Mouse (Mus musculus): ENCODE data around the gene Uck2.

DNA sequence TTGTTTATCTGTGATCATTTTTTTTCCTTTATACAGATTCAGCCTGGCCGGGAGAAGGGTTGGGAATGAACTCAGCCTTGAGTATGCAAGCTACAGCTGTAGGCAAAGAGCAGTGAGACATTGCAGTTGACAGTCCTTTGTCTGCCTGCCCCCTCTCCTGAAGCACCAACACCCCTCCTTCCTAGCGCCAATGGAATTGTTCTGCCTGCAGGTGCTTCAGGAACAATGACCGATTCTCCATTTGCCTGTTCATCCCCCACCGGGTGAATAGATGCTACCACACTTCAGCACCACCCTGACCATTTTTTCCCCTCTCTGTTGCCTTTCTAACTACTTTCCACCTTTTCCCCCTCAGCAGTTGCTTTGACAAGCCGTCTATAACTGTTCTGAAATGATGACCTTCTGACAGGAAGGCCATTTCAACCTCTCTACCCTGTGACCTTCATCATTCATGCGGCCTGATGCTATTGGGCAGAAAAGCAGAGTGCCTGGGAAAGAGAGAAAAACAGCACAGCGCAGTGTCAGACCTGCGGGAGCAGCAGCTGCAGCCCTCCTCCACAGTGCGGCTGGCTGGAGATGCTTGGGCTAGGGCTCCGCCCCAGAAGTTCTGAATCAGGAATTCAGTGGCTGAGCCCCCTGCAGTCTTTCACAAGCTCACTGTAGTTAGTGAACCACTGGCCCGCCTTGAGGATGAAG, 4.6 kb upstream of the Uck2 start:
- TF ChIP-seq POLR2A (IDR thresholded peaks at IDR 0.05; ENCODE audit: control insufficient read depth, extremely low read depth, insufficient read depth, low read length, poor library complexity) (no peak), CTCF (IDR thresholded peaks at IDR 0.05; ENCODE audit: borderline replicate concordance, control insufficient read depth, extremely low read depth, insufficient read depth, low read length, poor library complexity) (no peak)
